Mouse (Mus musculus): ENCODE results near the gene Gm49486. TPM values are rescaled to one million over a fixed set of nuclear protein-coding genes. Genes with fewer than 3 reads are reported as not detected.

Gene Gm49486
- polyA plus RNA-seq, 1 experiment from 2014 or later = 1.5 TPM

DNA sequence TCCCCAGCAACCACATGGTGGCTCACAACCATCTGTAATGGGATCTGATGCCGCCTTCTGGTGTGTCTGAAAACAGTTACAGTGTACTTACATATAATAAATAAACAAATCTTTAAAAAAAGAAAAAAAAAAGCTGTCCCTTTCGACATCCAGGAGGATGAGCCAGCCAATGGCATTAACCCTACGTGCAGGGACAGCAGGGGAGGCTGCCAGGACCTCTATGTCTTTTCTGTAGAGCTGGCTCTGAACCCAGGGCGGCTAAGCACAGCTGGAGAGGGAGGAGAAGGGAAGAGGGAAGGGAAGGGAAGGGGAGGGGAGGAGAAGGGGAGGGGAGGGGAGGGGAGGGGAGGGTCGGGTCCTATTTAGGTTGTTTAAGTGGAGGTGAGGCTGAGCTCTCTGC, 75.6 kb downstream of the Gm49486 start:
- Histone ChIP-seq H3K27me3 (ENCODE audit: control insufficient read depth, insufficient read depth, low read length) (no peaks in the 10 kb centered on the region), H3K9me3 (ENCODE audit: control insufficient read depth, low read length) (no peaks in the 10 kb centered on the region), H3K4me2 (ENCODE audit: low read depth, low read length) (no peak overlapping the region), H3K36me3 (ENCODE audit: control insufficient read depth, insufficient read depth, low read length) (0 out of 2 replicates have a peak, but pooled peaks cover 5% of the 10 kb centered on the region), H3K4me1 (ENCODE audit: control insufficient read depth, insufficient read depth, low read length) (no peaks in the 10 kb centered on the region), H3K4me3 (ENCODE audit: low read depth, low read length) (no peak overlapping the region), H3K9ac (replicated peaks; ENCODE audit: low read depth, low read length) (no peak overlapping the region), H3K27ac (ENCODE audit: low read depth, low read length) (no peak overlapping the region)
- no peak for ATAC-seq (ENCODE audit: low read depth)
- 59% methylated on average over 5 of the region's 5 CpGs for WGBS

DNA sequence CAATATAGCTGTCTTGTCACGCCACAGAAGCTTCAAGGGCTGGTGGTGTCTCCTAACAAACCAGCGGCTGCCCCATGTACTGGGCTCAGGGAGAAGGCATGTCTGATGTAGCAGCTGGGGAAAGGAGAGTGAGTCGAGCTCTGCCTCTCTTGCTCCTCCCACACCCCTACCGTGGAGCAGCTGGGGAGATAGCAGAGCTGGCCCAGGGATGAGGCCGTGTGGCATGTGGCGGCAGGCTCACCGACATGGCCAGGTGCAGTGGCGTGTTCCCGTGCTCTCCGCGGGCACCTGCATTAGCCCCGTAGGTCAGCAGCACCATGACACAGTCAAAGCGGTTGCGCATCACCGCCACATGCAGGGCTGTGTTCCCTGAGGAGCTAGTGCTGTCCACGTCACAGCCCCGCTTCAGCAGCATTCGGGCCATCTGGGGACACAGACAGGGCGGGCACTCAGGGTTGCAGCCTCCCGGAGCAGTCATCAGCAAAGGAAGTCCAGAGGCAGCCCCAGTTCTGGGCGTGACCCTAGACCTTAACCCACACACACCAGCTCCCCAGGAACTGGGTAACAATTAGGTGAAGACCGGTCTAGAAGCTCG, 76.9 kb downstream of the Gm49486 start:
- Histone ChIP-seq H3K4me1 (ENCODE audit: control insufficient read depth, insufficient read depth, low read length) (no peaks in the 10 kb centered on the region), H3K36me3 (ENCODE audit: control insufficient read depth, insufficient read depth, low read length) (peaks cover 7% of the 10 kb centered on the region; the same call in 1 of the 2 replicates), H3K4me2 (ENCODE audit: low read depth, low read length) (no peak overlapping the region), H3K27ac (ENCODE audit: low read depth, low read length) (no peak overlapping the region), H3K9me3 (ENCODE audit: control insufficient read depth, low read length) (no peaks in the 10 kb centered on the region), H3K27me3 (ENCODE audit: control insufficient read depth, insufficient read depth, low read length) (no peaks in the 10 kb centered on the region), H3K4me3 (ENCODE audit: low read depth, low read length) (no peak overlapping the region), H3K9ac (replicated peaks; ENCODE audit: low read depth, low read length) (no peak overlapping the region)
- no peak for ATAC-seq (ENCODE audit: low read depth)
- 80% methylated on average over 23 of the region's 23 CpGs for WGBS

Other genes with a start within 250 kb of the Gm49486 start
- 45.6 and 126 TPM in 2 replicates for gene H1f0, start 200.9 kb upstream of the Gm49486 start, polyA plus RNA-seq (2014; fragmentation: Nextera tagmentation; extraction: Ambion mirVana)
- gene Galr3, start 187.5 kb upstream of the Gm49486 start, polyA plus RNA-seq (2014; fragmentation: Nextera tagmentation; extraction: Ambion mirVana) = not detected in 2 replicates
- 45.9 and 46.2 TPM in 2 replicates for gene Ankrd54, start 166.5 kb upstream of the Gm49486 start, polyA plus RNA-seq (2014; fragmentation: Nextera tagmentation; extraction: Ambion mirVana)
- gene Eif3l, start 154.2 kb upstream of the Gm49486 start, polyA plus RNA-seq (2014; fragmentation: Nextera tagmentation; extraction: Ambion mirVana) = 169 and 183 TPM in 2 replicates
- 12.6 and 13.1 TPM in 2 replicates for gene Micall1, start 120.5 kb upstream of the Gm49486 start, polyA plus RNA-seq (2014; fragmentation: Nextera tagmentation; extraction: Ambion mirVana)
- gene Polr2f, start 88.4 kb upstream of the Gm49486 start, polyA plus RNA-seq (2014; fragmentation: Nextera tagmentation; extraction: Ambion mirVana) = 276 and 304 TPM in 2 replicates
- 13.3 and 18.0 TPM in 2 replicates for gene 1700088E04Rik, start 88.1 kb upstream of the Gm49486 start, polyA plus RNA-seq (2014; fragmentation: Nextera tagmentation; extraction: Ambion mirVana)
- gene Sox10, start 64.2 kb upstream of the Gm49486 start, polyA plus RNA-seq (2014; fragmentation: Nextera tagmentation; extraction: Ambion mirVana) = 7.7 and 14.5 TPM in 2 replicates
- 47.3 and 58.8 TPM in 2 replicates for gene Pick1, start 218 bp upstream of the Gm49486 start, polyA plus RNA-seq (2014; fragmentation: Nextera tagmentation; extraction: Ambion mirVana)
- gene Slc16a8, start 25.4 kb downstream of the Gm49486 start, polyA plus RNA-seq (2014; fragmentation: Nextera tagmentation; extraction: Ambion mirVana) = 0.21 and 0.35 TPM in 2 replicates
- 1.7 and 2.3 TPM in 2 replicates for gene Baiap2l2, start 56.1 kb downstream of the Gm49486 start, polyA plus RNA-seq (2014; fragmentation: Nextera tagmentation; extraction: Ambion mirVana)
- gene Pla2g6, start 99.0 kb downstream of the Gm49486 start, polyA plus RNA-seq (2014; fragmentation: Nextera tagmentation; extraction: Ambion mirVana) = 24.0 and 25.5 TPM in 2 replicates
- 0.64 and 1.0 TPM in 2 replicates for gene Maff, start 117.2 kb downstream of the Gm49486 start, polyA plus RNA-seq (2014; fragmentation: Nextera tagmentation; extraction: Ambion mirVana)
- 31.2 and 37.8 TPM in 2 replicates for gene Tmem184b, start 174.2 kb downstream of the Gm49486 start, polyA plus RNA-seq (2014; fragmentation: Nextera tagmentation; extraction: Ambion mirVana)
- gene Csnk1e, start 226.2 kb downstream of the Gm49486 start, polyA plus RNA-seq (2014; fragmentation: Nextera tagmentation; extraction: Ambion mirVana) = 202 and 236 TPM in 2 replicates

All from neural tube, embryonic 14.5 days (tissue).